In genomic region chr9:42019308-42020031, GRCm38 (mm10) we compare ENCODE assay signal across 13 mouse cellular contexts.
A peak's percentile ranks its signal among the peaks of the same experiment; 100 is the strongest.
DNase-seq lines count a peak whose midpoint lies in the region; ATAC-seq lines count a peak whose summit lies in the region.
"Had no signal": no experiment of that assay in that cellular context is flagged by ENCODE, and none has a peak within 500 bp of the region (broad histone marks: within the 10 kb centered on the region; RNA-seq: fewer than 3 reads in every experiment).

No protein-coding gene starts in this region.

- H3K27ac ChIP-seq in hindbrain, embryonic 15.5 days (replicated peaks) = no peak overlapping the region
- no peak overlapping the region for H3K27ac ChIP-seq in hindbrain, embryonic 14.5 days
- H3K27ac ChIP-seq in midbrain, embryonic 10.5 days (replicated peaks) = peak overlapping the region; percentile 42; the same call in 1 of the 2 replicates
- no peak overlapping the region for H3K27ac ChIP-seq in midbrain, embryonic 16.5 days (ENCODE audit: low read length)
- H3K27ac ChIP-seq in liver, embryonic 13.5 days = no peak overlapping the region
- H3K27ac ChIP-seq: forebrain, embryonic 15.5 days; heart, embryonic 13.5 days had no signal

- H3K4me2 ChIP-seq in hindbrain, embryonic 15.5 days = no peak overlapping the region
- H3K4me2 ChIP-seq in hindbrain, embryonic 14.5 days (replicated peaks) = no peak overlapping the region
- H3K4me2 ChIP-seq in midbrain, embryonic 16.5 days (ENCODE audit: low read length) = no peak overlapping the region
- H3K4me2 ChIP-seq in liver, embryonic 13.5 days = no peak overlapping the region
- H3K4me2 ChIP-seq: forebrain, embryonic 15.5 days; heart, embryonic 13.5 days had no signal

- H3K9ac ChIP-seq in hindbrain, embryonic 15.5 days = 0 out of 2 replicates have a peak overlapping the region, but pooled peaks have one; percentile 2
- no peak overlapping the region for H3K9ac ChIP-seq in hindbrain, embryonic 14.5 days
- H3K9ac ChIP-seq in midbrain, embryonic 16.5 days (ENCODE audit: low read depth, low read length) = no peak overlapping the region
- H3K9ac ChIP-seq in liver, embryonic 13.5 days = no peak overlapping the region
- H3K9ac ChIP-seq: forebrain, embryonic 15.5 days; heart, embryonic 13.5 days had no signal

- no peak for ATAC-seq in hindbrain, embryonic 15.5 days (ENCODE audit: low FRiP score, low read depth)
- ATAC-seq in hindbrain, embryonic 14.5 days (ENCODE audit: low FRiP score) = no peak
- no peak for ATAC-seq in midbrain, embryonic 16.5 days
- 0 out of 2 replicates have a peak, but pooled peaks have one; percentile 31 for ATAC-seq in liver, embryonic 13.5 days (ENCODE audit: low read depth)
- ATAC-seq in megakaryocyte progenitor cell, adult 5-6 weeks (replicated peaks; ENCODE audit: poor library complexity) = no peak
- ATAC-seq: forebrain, embryonic 15.5 days had no signal

- H3K27me3 ChIP-seq in hindbrain, embryonic 15.5 days = no peaks in the 10 kb centered on the region
- H3K27me3 ChIP-seq in hindbrain, embryonic 14.5 days (ENCODE audit: control insufficient read depth, insufficient read depth, low read length) = no peaks in the 10 kb centered on the region
- H3K27me3 ChIP-seq in midbrain, embryonic 10.5 days (ENCODE audit: low read depth, poor library complexity, severe bottlenecking) = peaks cover 32% of the 10 kb centered on the region
- no peaks in the 10 kb centered on the region for H3K27me3 ChIP-seq in midbrain, embryonic 16.5 days (ENCODE audit: control insufficient read depth, insufficient read depth, low read depth, low read length)
- H3K27me3 ChIP-seq in liver, embryonic 13.5 days = no peaks in the 10 kb centered on the region
- H3K27me3 ChIP-seq: forebrain, embryonic 15.5 days; heart, embryonic 13.5 days had no signal

- no peak overlapping the region for H3K4me3 ChIP-seq in hindbrain, embryonic 15.5 days
- no peak overlapping the region for H3K4me3 ChIP-seq in hindbrain, embryonic 14.5 days (replicated peaks; ENCODE audit: low read length)
- no peak overlapping the region for H3K4me3 ChIP-seq in midbrain, embryonic 10.5 days
- no peak overlapping the region for H3K4me3 ChIP-seq in midbrain, embryonic 16.5 days (ENCODE audit: low read depth, low read length)
- no peak overlapping the region for H3K4me3 ChIP-seq in liver, embryonic 13.5 days (replicated peaks)
- H3K4me3 ChIP-seq: forebrain, embryonic 15.5 days; heart, embryonic 13.5 days had no signal

- WGBS in hindbrain, embryonic 15.5 days = 54% methylated on average over 7 of the region's 7 CpGs
- 61% methylated on average over 7 of the region's 7 CpGs for WGBS in hindbrain, embryonic 14.5 days
- 52% methylated on average over 7 of the region's 7 CpGs for WGBS in midbrain, embryonic 10.5 days
- WGBS in midbrain, embryonic 16.5 days = 63% methylated on average over 7 of the region's 7 CpGs
- 27% methylated on average over 7 of the region's 7 CpGs for WGBS in liver, embryonic 13.5 days (ENCODE audit: insufficient replicate concordance)

- no peaks in the 10 kb centered on the region for H3K9me3 ChIP-seq in hindbrain, embryonic 15.5 days
- H3K9me3 ChIP-seq in hindbrain, embryonic 14.5 days (ENCODE audit: control insufficient read depth, low read length) = no peaks in the 10 kb centered on the region
- peaks cover 11% of the 10 kb centered on the region for H3K9me3 ChIP-seq in midbrain, embryonic 10.5 days (replicated peaks)
- no peaks in the 10 kb centered on the region for H3K9me3 ChIP-seq in midbrain, embryonic 16.5 days (replicated peaks; ENCODE audit: control insufficient read depth, low read length, poor library complexity, severe bottlenecking)
- no peaks in the 10 kb centered on the region; the same call in 1 of the 2 replicates for H3K9me3 ChIP-seq in liver, embryonic 13.5 days (replicated peaks)
- H3K9me3 ChIP-seq: forebrain, embryonic 15.5 days had no signal

- peaks cover 9% of the 10 kb centered on the region; the same call in 1 of the 2 replicates for H3K36me3 ChIP-seq in hindbrain, embryonic 15.5 days
- peaks cover 23% of the 10 kb centered on the region for H3K36me3 ChIP-seq in hindbrain, embryonic 14.5 days (replicated peaks; ENCODE audit: control insufficient read depth, insufficient read depth)
- peaks cover 7% of the 10 kb centered on the region for H3K36me3 ChIP-seq in midbrain, embryonic 10.5 days
- H3K36me3 ChIP-seq in midbrain, embryonic 16.5 days (ENCODE audit: control insufficient read depth, insufficient read depth, low read length) = 0 out of 2 replicates have a peak, but pooled peaks cover 6% of the 10 kb centered on the region
- H3K36me3 ChIP-seq in liver, embryonic 13.5 days = no peaks in the 10 kb centered on the region

- no peak for DNase-seq in hindbrain, embryonic 14.5 days (ENCODE audit: low spot score)
- no peak for DNase-seq in midbrain, embryonic 10.5 days (ENCODE audit: low spot score)
- DNase-seq in embryo, embryonic 10 days (ENCODE audit: low spot score) = peak; percentile 75
- DNase-seq in liver, embryonic 13.5 days = no peak
- DNase-seq: adrenal gland, postnatal 36 days; cerebellum, adult 9-10 months; heart, postnatal 36 days; kidney, postnatal 10 days had no signal

- no peaks in the 10 kb centered on the region; the same call in 1 of the 2 replicates for H3K4me1 ChIP-seq in hindbrain, embryonic 15.5 days (replicated peaks)
- H3K4me1 ChIP-seq in hindbrain, embryonic 14.5 days (replicated peaks; ENCODE audit: control insufficient read depth, insufficient read depth, low read length) = no peaks in the 10 kb centered on the region; the same call in 1 of the 2 replicates
- peaks cover 26% of the 10 kb centered on the region for H3K4me1 ChIP-seq in midbrain, embryonic 10.5 days
- H3K4me1 ChIP-seq in midbrain, embryonic 16.5 days (ENCODE audit: control insufficient read depth, insufficient read depth, low read length) = no peaks in the 10 kb centered on the region
- no peaks in the 10 kb centered on the region for H3K4me1 ChIP-seq in liver, embryonic 13.5 days (replicated peaks)
- H3K4me1 ChIP-seq: forebrain, embryonic 15.5 days had no signal
